ENCODE assay signal across 8 mouse cellular contexts in genomic region chr12:85373591-85374560, GRCm38 (mm10). TPM values are rescaled to one million over a fixed set of nuclear protein-coding genes. Genes with fewer than 3 reads are reported as not detected.
DNase-seq lines count a peak whose midpoint lies in the region; ATAC-seq and TF ChIP-seq lines count a peak whose summit lies in the region.

No protein-coding gene starts in this region.

- no peak for TF ChIP-seq CTCF in olfactory bulb, adult 2 months (IDR thresholded peaks at IDR 0.05; ENCODE audit: insufficient read depth, low read depth, low read length)
- no peak; the same call in 1 of the 2 replicates for TF ChIP-seq CTCF in thymus, adult 2 months (IDR thresholded peaks at IDR 0.05; ENCODE audit: borderline replicate concordance, control insufficient read depth, extremely low read depth, insufficient read depth, low read length, poor library complexity)

- no peaks in the 10 kb centered on the region for H3K9me3 ChIP-seq in forebrain, embryonic 12.5 days
- H3K9me3 ChIP-seq in lung, embryonic 16.5 days (ENCODE audit: control insufficient read depth, low read length), result no peaks in the 10 kb centered on the region

- 0 out of 2 replicates have a peak, but pooled peaks have one; percentile 48 for TF ChIP-seq POLR2A in olfactory bulb, adult 2 months (IDR thresholded peaks at IDR 0.05; ENCODE audit: insufficient read depth, low read depth, low read length)
- TF ChIP-seq POLR2A in thymus, adult 2 months (IDR thresholded peaks at IDR 0.05; ENCODE audit: control insufficient read depth, extremely low read depth, insufficient read depth, low read length, poor library complexity), result peak; percentile 51

- WGBS in forebrain, embryonic 12.5 days, result under 1% methylated on average over 51 of the region's 53 CpGs
- WGBS in lung, embryonic 16.5 days, result under 1% methylated on average over 49 of the region's 53 CpGs
- WGBS in olfactory bulb, adult 2 months, result 1% methylated on average over 53 of the region's 53 CpGs
- under 1% methylated on average over 51 of the region's 53 CpGs for WGBS in thymus, adult 2 months

- intact Hi-C loops in heart, postnatal 10 days (cut with DNase I), result loop anchor here (2.0 to 10.0 kb wide), 2 partner anchors 25 to 111 kb away; no protein-coding TSS in a partner anchor

- H3K27me3 ChIP-seq in forebrain, embryonic 12.5 days, result no peaks in the 10 kb centered on the region
- H3K27me3 ChIP-seq in lung, embryonic 16.5 days (ENCODE audit: control insufficient read depth, insufficient read depth, low read depth, low read length), result no peaks in the 10 kb centered on the region; the same call in 1 of the 2 replicates
- H3K27me3 ChIP-seq in thymus, adult 2 months (ENCODE audit: control insufficient read depth, insufficient read depth, low read length), result no peaks in the 10 kb centered on the region

- no peaks in the 10 kb centered on the region for H3K36me3 ChIP-seq in forebrain, embryonic 12.5 days (replicated peaks)
- no peaks in the 10 kb centered on the region for H3K36me3 ChIP-seq in lung, embryonic 16.5 days (ENCODE audit: control insufficient read depth, insufficient read depth, low read length)
- no peaks in the 10 kb centered on the region for H3K36me3 ChIP-seq in thymus, adult 2 months (ENCODE audit: control insufficient read depth, insufficient read depth, low read length)

- peak overlapping the region; percentile 95 for H3K9ac ChIP-seq in forebrain, embryonic 12.5 days
- peak overlapping the region; percentile 90 for H3K9ac ChIP-seq in lung, embryonic 16.5 days (ENCODE audit: low read length)

- peak overlapping the region; percentile 82 for H3K27ac ChIP-seq in forebrain, embryonic 12.5 days
- peak overlapping the region; percentile 69 for H3K27ac ChIP-seq in lung, embryonic 16.5 days (ENCODE audit: low read length)
- peak overlapping the region; percentile 64 for H3K27ac ChIP-seq in olfactory bulb, adult 2 months (ENCODE audit: insufficient read depth, low read depth, low read length)
- H3K27ac ChIP-seq in thymus, adult 2 months (ENCODE audit: control insufficient read depth, insufficient read depth, low read length), result no peak overlapping the region

- H3K4me2 ChIP-seq in forebrain, embryonic 12.5 days, result peak overlapping the region; percentile 76
- H3K4me2 ChIP-seq in lung, embryonic 16.5 days (ENCODE audit: low read depth, low read length), result peak overlapping the region; percentile 76

- peaks cover 17% of the 10 kb centered on the region for H3K4me1 ChIP-seq in forebrain, embryonic 12.5 days
- H3K4me1 ChIP-seq in lung, embryonic 16.5 days (replicated peaks; ENCODE audit: control insufficient read depth, insufficient read depth, low read length), result peaks cover 15% of the 10 kb centered on the region
- peaks cover 10% of the 10 kb centered on the region for H3K4me1 ChIP-seq in olfactory bulb, adult 2 months (ENCODE audit: control insufficient read depth, insufficient read depth, low read length)
- peaks cover 9% of the 10 kb centered on the region for H3K4me1 ChIP-seq in thymus, adult 2 months (replicated peaks; ENCODE audit: control insufficient read depth, insufficient read depth, low read length)

- peak; percentile 68 for ATAC-seq in forebrain, embryonic 12.5 days (ENCODE audit: low FRiP score)
- ATAC-seq in lung, embryonic 16.5 days (ENCODE audit: low read depth), result peak; percentile 83

- H3K4me3 ChIP-seq in forebrain, embryonic 12.5 days (replicated peaks), result peak overlapping the region; percentile 98
- peak overlapping the region; percentile 82 for H3K4me3 ChIP-seq in lung, embryonic 16.5 days (ENCODE audit: low read length)
- peak overlapping the region; percentile 54 for H3K4me3 ChIP-seq in olfactory bulb, adult 2 months (ENCODE audit: insufficient read depth, low read depth, low read length)
- peak overlapping the region; percentile 86 for H3K4me3 ChIP-seq in thymus, adult 2 months (ENCODE audit: control insufficient read depth, insufficient read depth, low read length)

- DNase-seq in ES-CJ7 (ENCODE audit: low read depth, low spot score), result peak; percentile 20
- peak; percentile 66 for DNase-seq in c-Kit-positive CD71-positive TER-119-negative erythroid progenitor cells, embryonic 14.5 days (ENCODE audit: low read depth)
- DNase-seq in heart, postnatal 10 days, result peak; percentile 72 to 80
- DNase-seq in kidney, postnatal 4 days, result peak; percentile 68 to 80
- DNase-seq in thymus, adult 2 months, result peak; percentile 77

RNA-seq across cellular contexts. Expression of gene Tmed10, which starts 0.8 kb away (rescaled TPM):
- polyA plus RNA-seq in forebrain, embryonic 12.5 days (2016; fragmentation: Nextera tagmentation; extraction: Ambion mirVana), result 208 and 214 TPM in 2 replicates
- 100 to 1,000 TPM; 184 to 190 TPM for total RNA-seq in heart, postnatal 10 days (2021)
- polyA plus RNA-seq in lung, embryonic 16.5 days (2015; fragmentation: Nextera tagmentation; extraction: Ambion mirVana), result 332 and 342 TPM in 2 replicates
- not detected in 2 replicates for polyA plus RNA-seq in olfactory bulb, adult 2 months (2012; ENCODE audit: insufficient read depth, insufficient read length, low replicate concordance, missing spikeins)
- polyA plus RNA-seq in thymus, adult 2 months (2012; rRNA removed), result 152 and 180 TPM in 2 replicates

RNA-seq across cellular contexts. Expression of gene Nek9, which starts 34.7 kb away (rescaled TPM):
- 23.7 and 24.5 TPM in 2 replicates for polyA plus RNA-seq in forebrain, embryonic 12.5 days (2016; fragmentation: Nextera tagmentation; extraction: Ambion mirVana)
- total RNA-seq in heart, postnatal 10 days (2021), result 10 to 100 TPM; 74.2 to 79.1 TPM
- 20.7 and 20.9 TPM in 2 replicates for polyA plus RNA-seq in lung, embryonic 16.5 days (2015; fragmentation: Nextera tagmentation; extraction: Ambion mirVana)
- polyA plus RNA-seq in olfactory bulb, adult 2 months (2012; ENCODE audit: insufficient read depth, insufficient read length, low replicate concordance, missing spikeins), result not detected in 2 replicates
- polyA plus RNA-seq in thymus, adult 2 months (2012; rRNA removed), result 32.1 and 34.7 TPM in 2 replicates

Comparison
In these comparisons a context has a peak if more than half of its experiments do, and no peak if none do; other contexts are left out.
1. DNase-seq: peak in every context shown above with its lines; median percentile 77 in thymus, adult 2 months; 76 in heart, postnatal 10 days; 74 in kidney, postnatal 4 days; 66 in c-Kit-positive CD71-positive TER-119-negative erythroid progenitor cells, embryonic 14.5 days; 20 in ES-CJ7.